Mouse (Mus musculus): ENCODE data around the gene Krt23. TPM values are rescaled to one million over a fixed set of nuclear protein-coding genes. Genes with fewer than 3 reads are reported as not detected.

Gene Krt23
- polyA plus RNA-seq (2014; fragmentation: Nextera tagmentation; extraction: Ambion mirVana): not detected in 2 replicates

- ATAC-seq (replicated peaks; ENCODE audit: low FRiP score) (no peak), DNase-seq (ENCODE audit: low spot score) (peak; percentile 51)
- H3K9ac ChIP-seq (ENCODE audit: low read length): no peak within 1 kb of the TSS
- H3K9me3 ChIP-seq (ENCODE audit: control insufficient read depth, low read length): no peaks in the 10 kb centered on the region
- H3K4me3 ChIP-seq (ENCODE audit: low read depth, low read length): no peak within 1 kb of the TSS
- H3K4me1 ChIP-seq (replicated peaks; ENCODE audit: control insufficient read depth, insufficient read depth, low read length): no peaks in the 10 kb centered on the region
- H3K4me2 ChIP-seq (ENCODE audit: low read depth, low read length, severe bottlenecking): no peak within 1 kb of the TSS
- WGBS: 89% methylated on average over 22 of the region's 22 CpGs
- H3K27me3 ChIP-seq (ENCODE audit: control insufficient read depth, insufficient read depth, low read length): no peaks in the 10 kb centered on the region
- no peak within 1 kb of the TSS for H3K27ac ChIP-seq (ENCODE audit: low read depth, low read length)
- H3K36me3 ChIP-seq (ENCODE audit: control insufficient read depth, insufficient read depth, low read length): no peaks in the 10 kb centered on the region
Measured at GRCm38 (mm10) chr11:99492733-99493573, at the start of gene Krt23. Krt23 (minus strand) TSS chr11:99493137.

GRCm38 (mm10) chr11:99539721-99540120 is 46.8 kb upstream of the Krt23 start:
- H3K27ac ChIP-seq (ENCODE audit: low read depth, low read length): no peak overlapping the region
- WGBS: 72% methylated on average over 9 of the region's 9 CpGs
- no peaks in the 10 kb centered on the region for H3K27me3 ChIP-seq (ENCODE audit: control insufficient read depth, insufficient read depth, low read length)
- no peaks in the 10 kb centered on the region; the same call in 1 of the 2 replicates for H3K9me3 ChIP-seq (ENCODE audit: control insufficient read depth, low read length)
- no peaks in the 10 kb centered on the region for H3K36me3 ChIP-seq (ENCODE audit: control insufficient read depth, insufficient read depth, low read length)
- H3K9ac ChIP-seq (ENCODE audit: low read length): no peak overlapping the region
- no peak overlapping the region for H3K4me2 ChIP-seq (ENCODE audit: low read depth, low read length, severe bottlenecking)
- H3K4me3 ChIP-seq (ENCODE audit: low read depth, low read length): no peak overlapping the region
- DNase-seq (ENCODE audit: low spot score) (no peak), ATAC-seq (replicated peaks; ENCODE audit: low FRiP score) (no peak)
- no peaks in the 10 kb centered on the region for H3K4me1 ChIP-seq (replicated peaks; ENCODE audit: control insufficient read depth, insufficient read depth, low read length)

GRCm38 (mm10) chr11:99521288-99521860 is 28.4 kb upstream of the Krt23 start, which contains the start of gene Krt39:
Krt39 (minus strand) TSS chr11:99521338.
- Histone ChIP-seq H3K36me3 (ENCODE audit: control insufficient read depth, insufficient read depth, low read length) (no peaks in the 10 kb centered on the region), H3K4me1 (replicated peaks; ENCODE audit: control insufficient read depth, insufficient read depth, low read length) (no peaks in the 10 kb centered on the region), H3K9me3 (ENCODE audit: control insufficient read depth, low read length) (no peaks in the 10 kb centered on the region), H3K4me2 (ENCODE audit: low read depth, low read length, severe bottlenecking) (no peak within 1 kb of the TSS), H3K27me3 (ENCODE audit: control insufficient read depth, insufficient read depth, low read length) (no peaks in the 10 kb centered on the region), H3K27ac (ENCODE audit: low read depth, low read length) (no peak within 1 kb of the TSS), H3K4me3 (ENCODE audit: low read depth, low read length) (no peak within 1 kb of the TSS), H3K9ac (ENCODE audit: low read length) (no peak within 1 kb of the TSS)
- 91% methylated on average over 13 of the region's 13 CpGs for WGBS
- no peak for DNase-seq (ENCODE audit: low spot score)
- no peak for ATAC-seq (replicated peaks; ENCODE audit: low FRiP score)

DNA sequence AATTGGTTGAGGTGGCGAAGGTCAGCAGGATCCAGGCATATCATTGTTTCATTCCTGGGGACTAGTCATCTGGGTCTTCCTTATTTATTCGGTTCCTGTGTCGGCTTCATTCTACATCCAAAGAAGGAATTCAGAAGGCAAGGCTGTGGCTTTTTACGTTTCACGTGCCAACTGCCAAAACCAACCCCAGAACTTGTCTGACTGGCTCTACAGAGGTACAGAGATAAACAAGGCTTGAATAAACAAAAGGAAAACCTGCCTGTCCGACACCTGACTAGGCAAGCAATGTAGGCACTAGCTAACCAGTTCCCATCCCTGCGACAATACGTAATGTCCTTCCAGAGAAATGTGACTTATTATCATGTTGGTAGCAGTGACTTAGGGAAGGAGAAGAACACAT is 21.2 kb upstream of the Krt23 start:
- no peaks in the 10 kb centered on the region for H3K36me3 ChIP-seq (ENCODE audit: control insufficient read depth, insufficient read depth, low read length)
- H3K27me3 ChIP-seq (ENCODE audit: control insufficient read depth, insufficient read depth, low read length): no peaks in the 10 kb centered on the region
- no peaks in the 10 kb centered on the region for H3K9me3 ChIP-seq (ENCODE audit: control insufficient read depth, low read length)
- H3K4me2 ChIP-seq (ENCODE audit: low read depth, low read length, severe bottlenecking): no peak overlapping the region
- no peak overlapping the region for H3K4me3 ChIP-seq (ENCODE audit: low read depth, low read length)
- 90% methylated on average over 8 of the region's 8 CpGs for WGBS
- ATAC-seq (replicated peaks; ENCODE audit: low FRiP score): no peak
- no peak overlapping the region for H3K9ac ChIP-seq (ENCODE audit: low read length)
- DNase-seq (ENCODE audit: low spot score): no peak
- H3K4me1 ChIP-seq (replicated peaks; ENCODE audit: control insufficient read depth, insufficient read depth, low read length): no peaks in the 10 kb centered on the region
- H3K27ac ChIP-seq (ENCODE audit: low read depth, low read length): no peak overlapping the region

DNA sequence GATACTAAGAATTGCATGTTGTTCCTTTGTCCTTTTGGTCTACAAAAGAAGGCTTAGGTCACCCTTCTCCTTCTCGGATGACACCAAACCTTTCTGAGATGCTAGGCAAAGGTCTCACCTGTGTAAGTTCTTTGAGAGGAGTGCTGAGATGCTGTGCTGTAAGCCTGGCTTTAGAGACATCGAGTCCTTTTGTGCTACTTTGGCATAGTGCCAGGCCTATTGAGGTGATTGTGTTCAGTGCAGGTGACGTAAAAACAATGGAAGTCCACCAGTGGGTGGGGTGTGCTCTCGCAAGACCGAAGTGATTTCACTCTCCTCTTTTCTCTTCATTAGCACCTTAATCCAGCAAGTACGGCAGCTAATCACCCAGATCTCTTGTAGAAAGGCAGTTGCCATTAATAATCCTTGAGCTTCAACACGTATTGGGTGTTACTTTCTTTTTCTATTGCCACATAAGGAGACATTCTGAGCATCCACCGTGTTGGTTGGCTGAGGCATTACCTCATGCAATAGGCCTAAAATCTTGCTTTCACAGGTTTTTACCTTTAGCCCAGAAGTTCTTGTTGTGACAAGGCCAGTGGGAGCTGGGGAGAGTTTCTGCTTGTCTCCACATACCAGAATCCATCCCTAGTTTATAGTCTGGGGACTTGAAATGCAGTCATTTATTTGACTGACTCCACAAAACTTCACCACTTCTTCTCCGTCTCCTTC is 7.3 kb upstream of the Krt23 start:
- Histone ChIP-seq H3K9me3 (ENCODE audit: control insufficient read depth, low read length) (no peaks in the 10 kb centered on the region), H3K27me3 (ENCODE audit: control insufficient read depth, insufficient read depth, low read length) (no peaks in the 10 kb centered on the region), H3K27ac (ENCODE audit: low read depth, low read length) (no peak overlapping the region), H3K4me2 (ENCODE audit: low read depth, low read length, severe bottlenecking) (no peak overlapping the region), H3K4me1 (replicated peaks; ENCODE audit: control insufficient read depth, insufficient read depth, low read length) (no peaks in the 10 kb centered on the region; the same call in 1 of the 2 replicates), H3K36me3 (ENCODE audit: control insufficient read depth, insufficient read depth, low read length) (no peaks in the 10 kb centered on the region), H3K9ac (ENCODE audit: low read length) (no peak overlapping the region), H3K4me3 (ENCODE audit: low read depth, low read length) (no peak overlapping the region)
- ATAC-seq (replicated peaks; ENCODE audit: low FRiP score) (no peak), DNase-seq (ENCODE audit: low spot score) (no peak)
- WGBS: 73% methylated on average over 9 of the region's 9 CpGs

DNA sequence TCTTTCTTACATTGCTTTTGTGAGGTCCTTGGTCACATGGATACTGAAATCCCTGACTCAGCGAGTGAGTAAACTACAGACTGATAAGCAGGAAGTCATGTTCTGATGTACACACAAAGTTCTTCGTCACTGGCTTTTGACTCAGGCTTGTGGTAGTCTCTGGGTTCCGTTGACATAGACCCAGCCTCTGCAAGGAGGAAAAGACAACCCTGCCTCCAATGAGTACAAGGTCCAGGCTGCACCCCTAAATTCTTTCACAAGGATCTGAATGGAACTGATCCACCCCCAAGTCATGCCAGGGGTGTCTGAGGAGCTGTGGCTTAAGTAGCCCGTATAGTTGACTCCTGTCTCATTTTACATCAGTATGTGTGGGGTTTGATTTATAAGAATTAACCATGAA is 3.5 kb upstream of the Krt23 start:
- ATAC-seq (replicated peaks; ENCODE audit: low FRiP score) (no peak), DNase-seq (ENCODE audit: low spot score) (no peak)
- Histone ChIP-seq H3K27me3 (ENCODE audit: control insufficient read depth, insufficient read depth, low read length) (no peaks in the 10 kb centered on the region), H3K4me3 (ENCODE audit: low read depth, low read length) (no peak overlapping the region), H3K9ac (ENCODE audit: low read length) (no peak overlapping the region), H3K27ac (ENCODE audit: low read depth, low read length) (no peak overlapping the region), H3K4me1 (replicated peaks; ENCODE audit: control insufficient read depth, insufficient read depth, low read length) (no peaks in the 10 kb centered on the region; the same call in 1 of the 2 replicates), H3K36me3 (ENCODE audit: control insufficient read depth, insufficient read depth, low read length) (no peaks in the 10 kb centered on the region), H3K9me3 (ENCODE audit: control insufficient read depth, low read length) (no peaks in the 10 kb centered on the region), H3K4me2 (ENCODE audit: low read depth, low read length, severe bottlenecking) (no peak overlapping the region)
- 89% methylated on average over 4 of the region's 4 CpGs for WGBS

- WGBS: 92% methylated on average over 4 of the region's 4 CpGs
Measured at GRCm38 (mm10) chr11:99494741-99495140, 1.8 kb upstream of the Krt23 start.

DNA sequence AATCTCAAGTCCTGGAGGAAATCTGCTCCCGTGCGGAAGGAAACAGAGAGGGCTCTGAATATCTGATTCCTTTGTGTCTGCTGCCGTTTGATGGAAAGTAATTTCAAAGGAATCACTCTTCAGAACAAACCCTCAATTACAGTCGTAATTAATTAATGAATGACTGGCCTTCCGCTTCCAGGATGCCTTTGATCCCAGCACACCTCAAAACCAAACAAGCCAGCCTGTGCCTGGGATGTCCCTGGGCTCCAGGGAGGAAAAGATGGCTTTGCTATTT is 575 bp upstream of the Krt23 start:
- Histone ChIP-seq H3K9ac (ENCODE audit: low read length) (no peak overlapping the region), H3K36me3 (ENCODE audit: control insufficient read depth, insufficient read depth, low read length) (no peaks in the 10 kb centered on the region)
- no peak for DNase-seq (ENCODE audit: low spot score)

More at GRCm38 (mm10) chr11:99494741-99495140, 1.8 kb upstream of the Krt23 start:
- Histone ChIP-seq H3K4me3 (ENCODE audit: low read depth, low read length) (no peak overlapping the region), H3K9ac (ENCODE audit: low read length) (no peak overlapping the region), H3K4me1 (replicated peaks; ENCODE audit: control insufficient read depth, insufficient read depth, low read length) (no peaks in the 10 kb centered on the region), H3K36me3 (ENCODE audit: control insufficient read depth, insufficient read depth, low read length) (no peaks in the 10 kb centered on the region), H3K27ac (ENCODE audit: low read depth, low read length) (no peak overlapping the region), H3K9me3 (ENCODE audit: control insufficient read depth, low read length) (no peaks in the 10 kb centered on the region), H3K4me2 (ENCODE audit: low read depth, low read length, severe bottlenecking) (no peak overlapping the region), H3K27me3 (ENCODE audit: control insufficient read depth, insufficient read depth, low read length) (no peaks in the 10 kb centered on the region)
- no peak for DNase-seq (ENCODE audit: low spot score)
- no peak for ATAC-seq (replicated peaks; ENCODE audit: low FRiP score)

More for the DNA sequence above, 575 bp upstream of the Krt23 start:
- Histone ChIP-seq H3K4me2 (ENCODE audit: low read depth, low read length, severe bottlenecking) (no peak overlapping the region), H3K4me3 (ENCODE audit: low read depth, low read length) (no peak overlapping the region), H3K27me3 (ENCODE audit: control insufficient read depth, insufficient read depth, low read length) (no peaks in the 10 kb centered on the region), H3K4me1 (replicated peaks; ENCODE audit: control insufficient read depth, insufficient read depth, low read length) (no peaks in the 10 kb centered on the region), H3K27ac (ENCODE audit: low read depth, low read length) (no peak overlapping the region), H3K9me3 (ENCODE audit: control insufficient read depth, low read length) (no peaks in the 10 kb centered on the region)
- no peak for ATAC-seq (replicated peaks; ENCODE audit: low FRiP score)
- WGBS: 50% methylated on average over 5 of the region's 5 CpGs
